ENCODE assay signal across 7 mouse cellular contexts in the genomic region with DNA sequence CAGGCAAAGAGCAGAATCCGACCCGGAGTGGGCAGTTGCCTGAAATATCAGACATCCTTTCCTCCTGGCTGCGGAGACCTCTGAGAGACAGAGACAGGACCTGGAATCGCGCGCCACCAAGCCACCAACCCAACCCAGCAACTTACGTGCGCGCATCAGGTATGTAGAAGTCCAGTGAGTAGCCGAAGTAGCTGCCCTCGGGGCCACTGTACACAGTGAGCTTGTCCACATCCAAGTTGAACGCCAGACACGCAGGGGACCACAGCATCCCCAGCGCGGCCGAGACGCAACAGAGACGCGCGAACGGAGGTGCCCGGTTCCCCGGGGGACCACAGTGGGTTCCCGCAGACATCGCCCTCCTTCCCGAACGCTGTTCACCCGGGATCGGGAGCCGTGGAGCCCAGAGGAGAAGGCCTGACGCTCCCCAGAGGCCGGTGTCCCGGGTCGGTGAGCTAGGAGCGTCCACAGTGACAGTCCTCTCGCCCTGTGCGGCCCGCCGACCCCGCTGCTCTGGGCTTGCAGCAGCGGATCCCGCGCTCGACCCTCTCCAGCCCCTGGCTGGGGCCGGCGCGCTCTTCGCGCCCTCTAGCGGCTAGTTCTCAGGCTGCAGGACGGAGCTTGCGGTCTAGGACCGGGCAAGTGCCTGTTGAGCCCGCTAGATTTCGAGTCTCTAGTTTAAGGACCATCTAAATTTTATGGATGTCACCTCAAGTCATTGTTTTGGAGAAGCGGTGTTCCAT. TPM values are rescaled to one million over a fixed set of nuclear protein-coding genes. Genes with fewer than 3 reads are reported as not detected.
DNase-seq lines count a peak whose midpoint lies in the region; ATAC-seq and TF ChIP-seq lines count a peak whose summit lies in the region.

A gene (minus strand): TSS at position 492 of the 740 bp plus-strand sequence.

- H3K36me3 ChIP-seq in embryonic facial prominence, embryonic 11.5 days (replicated peaks; ENCODE audit: control insufficient read depth, insufficient read depth, low read depth, low read length) = no peaks in the 10 kb centered on the region
- no peaks in the 10 kb centered on the region for H3K36me3 ChIP-seq in heart, adult 2 months (ENCODE audit: control insufficient read depth, insufficient read depth, low read length)
- H3K36me3 ChIP-seq in kidney, adult 2 months (ENCODE audit: control insufficient read depth, insufficient read depth, low read length) = no peaks in the 10 kb centered on the region
- H3K36me3 ChIP-seq in limb, embryonic 14.5 days (ENCODE audit: control insufficient read depth, insufficient read depth, low read length) = no peaks in the 10 kb centered on the region
- no peaks in the 10 kb centered on the region for H3K36me3 ChIP-seq in midbrain, embryonic 16.5 days (ENCODE audit: control insufficient read depth, insufficient read depth, low read length)

- TF ChIP-seq POLR2A in heart, adult 2 months (IDR thresholded peaks at IDR 0.05; ENCODE audit: insufficient read depth, low read depth, low read length) = no peak
- no peak for TF ChIP-seq POLR2A in kidney, adult 2 months (IDR thresholded peaks at IDR 0.05; ENCODE audit: low read depth, low read length)
- no peak for TF ChIP-seq POLR2A in limb, embryonic 14.5 days (IDR thresholded peaks at IDR 0.05; ENCODE audit: borderline replicate concordance, extremely low read depth, insufficient read depth, insufficient read length)

- WGBS in embryonic facial prominence, embryonic 11.5 days = under 1% methylated on average over 52 of the region's 56 CpGs
- under 1% methylated on average over 56 of the region's 56 CpGs for WGBS in heart, adult 2 months
- WGBS in kidney, adult 2 months = 1% methylated on average over 56 of the region's 56 CpGs
- WGBS in limb, embryonic 14.5 days = 2% methylated on average over 43 of the region's 56 CpGs
- WGBS in midbrain, embryonic 16.5 days = under 1% methylated on average over 56 of the region's 56 CpGs

- H3K4me2 ChIP-seq in embryonic facial prominence, embryonic 11.5 days (ENCODE audit: low read depth, low read length) = peak within 1 kb of the TSS; percentile 87
- peak within 1 kb of the TSS; percentile 77 for H3K4me2 ChIP-seq in limb, embryonic 14.5 days (replicated peaks; ENCODE audit: low read depth, low read length, severe bottlenecking)
- peak within 1 kb of the TSS; percentile 94 for H3K4me2 ChIP-seq in midbrain, embryonic 16.5 days (ENCODE audit: low read length)

- no peak for TF ChIP-seq EP300 in heart, adult 2 months (IDR thresholded peaks at IDR 0.05; ENCODE audit: insufficient read depth, low read depth, low read length)

- peak; percentile 90 for DNase-seq in adrenal gland, postnatal 14 days
- DNase-seq in embryonic facial prominence, embryonic 11.5 days (ENCODE audit: low spot score) = peak; percentile 93
- peak; percentile 81 to 91 for DNase-seq in heart, adult 2 months
- DNase-seq in kidney, adult 2 months = peak; percentile 79
- DNase-seq in limb, embryonic 14.5 days (ENCODE audit: low spot score) = peak; percentile 77
- DNase-seq in spleen, postnatal 14 days (ENCODE audit: low spot score in 2 of 2) = peak; percentile 43 to 70

- no peak within 1 kb of the TSS for H3K27ac ChIP-seq in embryonic facial prominence, embryonic 11.5 days (replicated peaks; ENCODE audit: low read depth, low read length)
- H3K27ac ChIP-seq in heart, adult 2 months = peak within 1 kb of the TSS; percentile 56; the same call in 1 of the 2 replicates
- H3K27ac ChIP-seq in kidney, adult 2 months (ENCODE audit: insufficient read depth, low read depth, low read length) = no peak within 1 kb of the TSS
- 0 out of 2 replicates have a peak within 1 kb of the TSS, but pooled peaks have one; percentile 3 for H3K27ac ChIP-seq in limb, embryonic 14.5 days (replicated peaks; ENCODE audit: low read depth, low read length)
- no peak within 1 kb of the TSS for H3K27ac ChIP-seq in midbrain, embryonic 16.5 days (ENCODE audit: low read length)

- H3K4me1 ChIP-seq in embryonic facial prominence, embryonic 11.5 days (ENCODE audit: control insufficient read depth, insufficient read depth, low read length) = no peaks in the 10 kb centered on the region
- H3K4me1 ChIP-seq in heart, adult 2 months (ENCODE audit: control insufficient read depth, insufficient read depth, low read length) = no peaks in the 10 kb centered on the region; the same call in 1 of the 2 replicates
- no peaks in the 10 kb centered on the region for H3K4me1 ChIP-seq in kidney, adult 2 months (ENCODE audit: control insufficient read depth, insufficient read depth, low read length)
- 0 out of 2 replicates have a peak, but pooled peaks cover 3% of the 10 kb centered on the region for H3K4me1 ChIP-seq in limb, embryonic 14.5 days (ENCODE audit: control insufficient read depth, insufficient read depth, low read length)
- peaks cover 6% of the 10 kb centered on the region; the same call in 1 of the 2 replicates for H3K4me1 ChIP-seq in midbrain, embryonic 16.5 days (ENCODE audit: control insufficient read depth, insufficient read depth, low read length)

- H3K27me3 ChIP-seq in embryonic facial prominence, embryonic 11.5 days (ENCODE audit: control insufficient read depth, insufficient read depth, low read length) = no peaks in the 10 kb centered on the region
- peaks cover 8% of the 10 kb centered on the region for H3K27me3 ChIP-seq in heart, adult 2 months (ENCODE audit: control insufficient read depth, insufficient read depth, low read length)
- no peaks in the 10 kb centered on the region; the same call in 1 of the 2 replicates for H3K27me3 ChIP-seq in kidney, adult 2 months (replicated peaks; ENCODE audit: control insufficient read depth, insufficient read depth, low read length)
- H3K27me3 ChIP-seq in limb, embryonic 14.5 days (ENCODE audit: control insufficient read depth, insufficient read depth, low read length) = 0 out of 2 replicates have a peak, but pooled peaks cover 3% of the 10 kb centered on the region
- H3K27me3 ChIP-seq in midbrain, embryonic 16.5 days (ENCODE audit: control insufficient read depth, insufficient read depth, low read depth, low read length) = peaks cover 7% of the 10 kb centered on the region

- TF ChIP-seq CTCF in heart, adult 2 months (IDR thresholded peaks at IDR 0.05) = peak; percentile 97; the same call in 1 of the 2 replicates
- peak; percentile 78 for TF ChIP-seq CTCF in kidney, adult 2 months (conservative IDR thresholded peaks at IDR 0.05; ENCODE audit: insufficient read depth, insufficient read length, low read depth, low read length)

- no peaks in the 10 kb centered on the region for H3K79me2 ChIP-seq in heart, adult 2 months (replicated peaks; ENCODE audit: control insufficient read depth, insufficient read depth, low read length)

- peak; percentile 96 for ATAC-seq in embryonic facial prominence, embryonic 11.5 days (replicated peaks; ENCODE audit: insufficient number of reproducible peaks, low FRiP score, low TSS enrichment, low read depth)
- ATAC-seq in limb, embryonic 14.5 days (ENCODE audit: low FRiP score, low read depth) = peak; percentile 89
- peak; percentile 99 for ATAC-seq in midbrain, embryonic 16.5 days

- peak within 1 kb of the TSS; percentile 77 for H3K4me3 ChIP-seq in embryonic facial prominence, embryonic 11.5 days (ENCODE audit: low read depth, low read length)
- peak within 1 kb of the TSS; percentile 62 for H3K4me3 ChIP-seq in heart, adult 2 months
- peak within 1 kb of the TSS; percentile 63 for H3K4me3 ChIP-seq in kidney, adult 2 months (ENCODE audit: insufficient read depth, low read depth, low read length)
- H3K4me3 ChIP-seq in limb, embryonic 14.5 days (replicated peaks; ENCODE audit: low read length) = peak within 1 kb of the TSS; percentile 64
- H3K4me3 ChIP-seq in midbrain, embryonic 16.5 days (ENCODE audit: low read depth, low read length) = peak within 1 kb of the TSS; percentile 89

- H3K9ac ChIP-seq in embryonic facial prominence, embryonic 11.5 days (replicated peaks; ENCODE audit: low read length) = peak within 1 kb of the TSS; percentile 86
- H3K9ac ChIP-seq in heart, adult 2 months (ENCODE audit: low read depth, low read length) = peak within 1 kb of the TSS; percentile 78
- peak within 1 kb of the TSS; percentile 82 for H3K9ac ChIP-seq in limb, embryonic 14.5 days (ENCODE audit: low read depth, low read length, severe bottlenecking)
- peak within 1 kb of the TSS; percentile 84 for H3K9ac ChIP-seq in midbrain, embryonic 16.5 days (ENCODE audit: low read depth, low read length)

- H3K9me3 ChIP-seq in embryonic facial prominence, embryonic 11.5 days (replicated peaks; ENCODE audit: control insufficient read depth, low read length) = no peaks in the 10 kb centered on the region
- no peaks in the 10 kb centered on the region for H3K9me3 ChIP-seq in limb, embryonic 14.5 days (ENCODE audit: control insufficient read depth, low read length)
- H3K9me3 ChIP-seq in midbrain, embryonic 16.5 days (replicated peaks; ENCODE audit: control insufficient read depth, low read length, poor library complexity, severe bottlenecking) = no peaks in the 10 kb centered on the region

- intact Hi-C loops in heart, adult 2 months (cut with DNase I) = loop anchor here (1.0 to 5.0 kb wide), 3 partner anchors 86 to 299 kb away; no protein-coding TSS in a partner anchor

RNA-seq across cellular contexts. Expression of the gene that starts here (rescaled TPM):
- 17.6 and 19.0 TPM in 2 replicates for total RNA-seq in adrenal gland, postnatal 14 days (2021)
- 9.4 and 10.7 TPM in 2 replicates for polyA plus RNA-seq in embryonic facial prominence, embryonic 11.5 days (2014; fragmentation: Nextera tagmentation; extraction: Ambion mirVana)
- total RNA-seq in heart, adult 2 months (2021) = 1 to 10 TPM; 6.3 to 7.4 TPM
- polyA plus RNA-seq in heart, adult 2 months (2012; rRNA removed) = 5.3 and 6.9 TPM in 2 replicates
- polyA plus RNA-seq in kidney, adult 2 months (2012; rRNA removed) = 8.4 and 9.7 TPM in 2 replicates
- polyA plus RNA-seq in limb, embryonic 14.5 days (2012; rRNA removed) = 10.7 and 11.3 TPM in 2 replicates
- polyA plus RNA-seq in limb, embryonic 14.5 days (2014; fragmentation: Nextera tagmentation; extraction: Ambion mirVana) = 14.6 and 18.4 TPM in 2 replicates
- polyA plus RNA-seq in midbrain, embryonic 16.5 days (2015; fragmentation: Nextera tagmentation; extraction: Ambion mirVana) = 2.1 and 2.6 TPM in 2 replicates

Comparison
In these comparisons a context has a peak if more than half of its experiments do, and no peak if none do; other contexts are left out.
1. H3K27ac ChIP-seq: peak in heart, adult 2 months (single experiment) and limb, embryonic 14.5 days (single experiment); none in embryonic facial prominence, embryonic 11.5 days (single experiment), kidney, adult 2 months (single experiment) and midbrain, embryonic 16.5 days (single experiment).
2. Peak in every context shown above with its lines, with median percentiles within 50 percentile points of each other: DNase-seq, ATAC-seq, H3K4me2 ChIP-seq, H3K4me3 ChIP-seq and H3K9ac ChIP-seq.